Mouse (Mus musculus): ENCODE measurements around the gene Il4i1.
"Not testable (repeated sequence)": the region's sequence is repeated elsewhere in the genome, so short reads cannot be mapped to it uniquely, and the experiment has no call there.

Il4i1 gene

GRCm38 (mm10) chr7:44864595-44865542 lies 48.7 kb downstream of the Il4i1 start:
- DNase-seq (ENCODE audit: low spot score in 2 of 2): no peak

DNA sequence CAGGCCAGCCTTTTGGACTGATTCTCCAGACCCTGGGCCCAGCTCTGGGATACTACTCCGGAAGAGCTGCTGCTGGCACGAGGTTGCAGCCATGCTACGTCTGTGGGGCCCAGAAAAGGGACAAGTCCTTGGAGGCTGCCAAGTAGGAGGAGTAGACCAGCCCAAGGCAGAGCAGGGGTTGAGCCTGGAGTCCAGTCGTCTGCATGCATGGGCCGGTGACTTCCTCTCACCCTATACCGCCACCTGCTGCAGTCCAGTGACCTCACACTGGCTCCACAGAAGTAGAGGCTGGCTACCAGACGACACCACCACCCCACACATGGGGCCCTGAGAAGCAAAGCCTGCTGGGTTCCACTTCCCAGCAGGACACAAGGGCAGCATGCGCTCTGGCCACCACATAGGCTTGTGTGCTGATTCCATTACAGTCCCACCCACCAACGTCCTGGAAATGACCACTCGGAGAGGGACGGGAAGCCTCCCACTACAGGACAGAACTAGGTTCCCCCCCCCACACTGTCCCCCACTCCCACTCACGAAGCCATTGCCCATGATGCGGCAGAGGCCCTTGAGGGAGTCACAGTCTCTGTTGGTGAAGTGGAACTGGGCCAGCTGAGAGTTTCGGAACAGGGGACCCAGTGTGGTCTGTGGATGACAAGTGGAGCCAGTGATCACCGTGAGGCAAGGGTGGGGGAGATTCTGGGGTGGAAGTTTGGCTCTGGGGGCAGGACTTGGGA lies 50.3 kb downstream of the Il4i1 start:
- no peak for DNase-seq (ENCODE audit: low spot score in 2 of 2)

DNA sequence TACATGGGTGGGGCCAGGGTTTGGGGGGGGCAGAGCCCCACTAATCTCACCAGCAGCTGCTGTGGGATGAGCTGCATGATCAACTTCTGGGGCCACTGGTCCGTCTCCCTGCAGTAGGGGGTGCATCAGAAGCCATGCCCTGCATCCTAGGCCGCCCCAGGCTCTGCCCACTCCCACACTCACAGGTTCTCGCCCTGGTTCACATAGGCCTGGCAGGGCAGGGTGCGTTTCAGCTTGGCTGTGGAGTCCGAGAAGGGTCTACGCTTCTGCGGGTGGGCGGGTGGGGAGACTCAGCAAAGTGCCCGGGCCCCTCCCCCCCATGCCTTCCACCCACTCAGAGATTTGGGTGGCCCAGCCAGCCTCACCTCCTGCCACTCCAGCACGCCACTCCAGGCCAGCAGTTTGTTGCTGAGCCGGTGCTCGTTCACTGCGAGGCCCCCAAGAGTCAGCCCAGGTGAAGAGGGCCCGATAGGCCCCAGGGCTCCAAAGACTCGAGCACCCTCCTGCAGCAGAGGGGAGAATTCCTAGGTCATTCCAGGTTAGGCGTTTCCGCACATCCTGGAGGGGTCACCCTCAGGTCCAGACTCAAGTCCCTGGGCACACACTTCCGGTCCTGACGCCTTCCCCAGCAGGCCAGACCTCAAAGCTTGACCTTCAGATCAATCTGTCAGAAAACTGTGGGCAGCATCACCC lies 51.0 kb downstream of the Il4i1 start:
- no peak for DNase-seq (ENCODE audit: low spot score in 2 of 2)

GRCm38 (mm10) chr7:44867802-44868201 lies 51.6 kb downstream of the Il4i1 start:
- no peak for DNase-seq (ENCODE audit: low spot score in 2 of 2)

DNA sequence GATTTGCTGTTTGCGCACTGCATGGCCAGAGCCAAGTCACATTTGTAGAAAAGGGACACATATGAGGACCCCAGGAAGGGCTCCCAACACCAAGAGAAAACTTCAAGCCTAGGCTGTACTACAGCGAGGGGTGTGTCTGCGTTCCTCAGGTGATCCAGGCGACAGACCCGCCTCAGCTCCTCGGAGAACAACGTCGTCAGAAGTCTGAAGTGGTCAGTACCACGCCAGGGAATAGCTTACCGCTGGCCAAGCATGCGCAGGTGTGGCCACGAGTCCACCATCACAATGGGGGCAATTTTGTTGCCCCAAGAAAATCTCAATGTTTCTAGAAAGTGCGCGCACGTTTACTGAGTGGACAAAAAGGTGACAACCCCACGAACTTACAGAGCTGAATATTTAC lies 52.3 kb downstream of the Il4i1 start:
- DNase-seq (ENCODE audit: low spot score in 2 of 2): no peak

DNA sequence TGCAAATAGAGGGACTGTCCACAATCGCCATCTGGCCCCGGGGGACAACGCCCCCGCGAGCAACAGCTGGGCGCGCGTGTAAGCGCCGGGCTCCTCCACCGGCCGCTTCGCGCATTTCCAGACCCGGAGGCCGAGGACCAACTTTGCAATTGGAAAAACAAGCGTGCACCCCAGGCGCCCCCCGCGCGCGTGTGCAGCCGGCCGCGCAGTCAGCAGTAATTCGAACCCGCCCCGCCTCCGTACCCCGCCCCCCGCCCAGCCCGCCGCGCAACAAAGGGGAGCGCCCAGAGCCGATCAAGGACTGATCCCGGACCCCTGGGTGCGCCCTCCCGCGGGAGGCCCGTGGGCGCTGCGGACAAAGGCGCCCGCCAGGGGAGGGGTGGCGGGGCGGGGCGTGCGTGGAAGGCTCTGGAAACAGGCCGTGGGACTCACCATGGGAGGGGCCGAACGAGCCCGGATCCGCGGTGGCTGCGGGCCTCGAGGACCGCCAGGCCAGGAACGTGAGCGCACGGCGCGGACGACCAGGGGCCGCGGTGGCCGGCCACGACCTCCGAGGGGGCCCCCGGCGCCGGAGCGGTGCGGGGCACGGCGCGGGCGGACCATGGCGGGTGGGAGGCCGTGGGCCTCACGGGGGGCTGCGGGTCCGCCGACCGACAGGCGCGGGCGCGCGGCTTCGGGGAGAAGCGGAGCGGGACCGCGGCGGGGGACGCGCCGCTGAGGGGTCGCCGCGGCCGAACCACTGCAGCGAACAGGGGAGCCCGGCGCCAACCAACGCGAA lies 52.9 kb downstream of the Il4i1 start:
- no peak for DNase-seq (ENCODE audit: low spot score in 2 of 2)

DNA sequence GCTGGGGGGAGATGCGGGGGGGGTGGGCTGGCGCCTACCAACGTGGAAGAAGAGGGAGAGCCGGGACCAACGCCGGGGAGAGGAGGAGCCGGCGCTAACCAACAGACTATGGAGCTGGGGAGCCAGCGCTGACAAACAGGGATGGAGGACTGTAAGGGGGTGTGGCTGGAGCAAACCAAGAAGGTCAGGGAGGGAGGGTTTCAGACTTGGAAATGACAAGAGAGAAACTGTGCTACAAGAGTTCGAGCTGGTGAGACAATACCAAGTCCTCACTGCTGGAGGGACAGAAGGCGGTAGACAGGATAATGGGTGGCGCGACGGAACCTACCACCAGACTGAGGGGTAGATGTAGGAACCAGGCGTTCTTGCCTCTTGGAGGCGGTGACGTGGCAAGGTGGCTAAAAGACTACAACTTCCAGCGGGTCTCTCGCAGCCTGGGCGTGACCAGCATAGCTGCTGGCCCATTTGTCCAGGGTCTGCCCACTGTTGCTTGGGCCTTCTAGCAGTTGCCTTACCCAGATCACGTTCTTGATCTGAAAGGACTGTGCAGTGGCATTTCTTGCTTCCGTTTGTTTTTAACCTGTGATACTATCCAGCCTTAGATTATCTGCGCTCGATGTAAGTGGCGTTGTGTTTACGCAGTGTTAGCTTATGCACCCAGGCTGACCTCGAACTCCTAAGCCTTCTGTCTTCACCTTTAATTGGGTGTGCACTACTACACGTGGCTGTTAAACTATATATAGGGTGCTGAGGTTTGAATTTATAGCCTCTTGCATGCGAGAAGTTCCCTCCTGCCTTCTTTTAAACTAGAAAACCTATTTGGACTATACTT lies 53.7 kb downstream of the Il4i1 start, which contains the start of gene Ptov1:
Gene Ptov1 (minus strand): TSS at position 92 of the 832 bp plus-strand sequence.
- peak; percentile 96 to 99 for DNase-seq (ENCODE audit: low spot score in 2 of 2)

GRCm38 (mm10) chr7:44870614-44871013 lies 54.4 kb downstream of the Il4i1 start:
- no peak for DNase-seq (ENCODE audit: low spot score in 2 of 2)

DNA sequence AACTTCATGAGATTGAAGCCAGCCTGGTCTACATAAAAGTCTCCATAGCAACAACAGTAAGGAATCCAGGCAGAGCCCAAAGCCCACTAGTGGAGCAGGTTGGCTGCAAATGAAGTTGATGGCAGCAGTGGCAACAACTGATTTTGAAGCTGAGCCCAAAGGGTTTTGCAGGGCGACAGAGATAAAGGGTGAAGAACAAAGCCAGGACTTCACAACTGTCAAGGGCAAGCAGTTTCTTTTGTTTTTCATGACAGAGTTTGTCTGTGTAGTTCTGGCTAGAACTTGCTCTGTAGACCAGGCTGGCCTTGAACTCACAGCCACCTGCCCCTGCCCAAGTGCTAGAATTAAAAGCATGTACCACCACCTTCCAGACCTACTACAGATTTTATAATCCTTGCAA lies 55.0 kb downstream of the Il4i1 start:
- DNase-seq (ENCODE audit: low spot score in 2 of 2): no peak

GRCm38 (mm10) chr7:44871774-44872173 lies 55.6 kb downstream of the Il4i1 start:
- not testable (repeated sequence) for DNase-seq (ENCODE audit: low spot score in 2 of 2)

DNA sequence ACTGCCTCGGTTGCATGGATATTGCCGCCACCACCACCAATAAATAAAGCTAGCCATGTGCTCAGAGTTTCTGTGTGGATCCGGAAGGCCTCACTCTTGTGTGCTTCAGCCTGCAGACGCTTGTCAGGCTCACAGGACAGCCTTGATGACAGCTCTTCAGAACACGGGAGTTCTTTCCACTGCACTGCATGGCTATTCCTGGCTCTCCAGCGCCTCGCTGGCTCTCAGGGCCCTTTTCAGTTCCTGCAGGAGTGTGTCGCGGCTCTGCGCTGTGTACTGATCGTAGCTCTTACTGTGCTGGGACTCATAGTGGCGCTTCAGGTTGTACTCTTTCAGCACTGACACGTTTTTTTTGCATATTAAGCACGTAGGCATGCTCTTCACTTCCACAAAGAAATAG lies 61.6 kb downstream of the Il4i1 start:
- no peak for DNase-seq (ENCODE audit: low spot score in 2 of 2)

GRCm38 (mm10) chr7:44883036-44883435 lies 66.8 kb downstream of the Il4i1 start:
- no peak for DNase-seq (ENCODE audit: low spot score in 2 of 2)

- DNase-seq (ENCODE audit: low spot score in 2 of 2): no peak
These were observed 68.5 kb downstream of the Il4i1 start for GRCm38 (mm10) chr7:44884637-44885036.

GRCm38 (mm10) chr7:44886964-44887363 lies 70.8 kb downstream of the Il4i1 start:
- DNase-seq (ENCODE audit: low spot score in 2 of 2): no peak

- no peak for DNase-seq (ENCODE audit: low spot score in 2 of 2)
These were observed 72.3 kb downstream of the Il4i1 start for GRCm38 (mm10) chr7:44888256-44889105.

DNA sequence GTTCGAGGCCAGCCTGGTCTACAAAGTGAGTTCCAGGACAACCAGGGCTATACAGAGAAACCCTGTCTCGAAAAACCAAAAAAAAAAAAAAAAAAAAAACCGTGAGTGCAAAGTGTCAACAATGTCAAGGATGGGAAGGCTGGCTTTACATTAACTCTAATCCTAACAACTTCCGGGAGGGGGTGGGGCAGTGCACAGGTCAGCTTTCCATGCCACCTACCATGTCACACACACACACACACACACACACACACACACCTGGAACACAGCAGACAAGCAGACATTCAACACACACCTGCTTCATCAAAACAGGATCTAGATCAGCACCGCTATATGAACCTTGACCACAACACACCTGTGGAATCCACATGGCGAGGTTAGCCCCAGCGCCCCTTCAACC lies 74.0 kb downstream of the Il4i1 start:
- no peak for DNase-seq (ENCODE audit: low spot score in 2 of 2)
